Mouse (Mus musculus) CH12.LX (cell line): ENCODE results near the gene Ryk. TPM values are rescaled to one million over a fixed set of nuclear protein-coding genes. Genes with fewer than 3 reads are reported as not detected.
A peak's percentile ranks its signal among the peaks of the same experiment; 100 is the strongest.

Source experiments
- DNase-seq: peaks from one replicate; pipeline ENCODE4 v3.0.0-alpha.2; 2013; ENCODE audit errors: extremely low read depth
- H3K27ac ChIP-seq: 2 replicates; pipeline ENCODE4 v1.5.1; 2012; ENCODE audit warnings: low read depth, mild to moderate bottlenecking, control low read depth, moderate library complexity; ENCODE audit not compliant: insufficient read depth
- H3K27me3 ChIP-seq: replicated peaks from 2 replicates; pipeline ENCODE3; 2012; ENCODE audit warnings: inconsistent platforms
- H3K36me3 ChIP-seq, 2 experiments: replicated peaks in 1 of 2; 2 replicates each; pipeline versions ENCODE3 to v1.6.1; 2012; ENCODE audit warnings: inconsistent platforms in 1 of 2, low read length in 1 of 2, mild to moderate bottlenecking in 1 of 2, mixed read lengths in 1 of 2, moderate library complexity in 1 of 2; ENCODE audit not compliant: control insufficient read depth in 1 of 2, insufficient read depth in 1 of 2
- H3K4me1 ChIP-seq, 2 experiments: 2 replicates each; pipeline ENCODE4 v1.6.1; 2012; ENCODE audit warnings: inconsistent platforms in 1 of 2, moderate library complexity in 1 of 2; ENCODE audit not compliant: insufficient read depth in 2 of 2, control insufficient read depth in 1 of 2
- H3K4me2 ChIP-seq: 2 replicates; pipeline ENCODE4 v1.6.1; 2012; ENCODE audit warnings: low read depth, mild to moderate bottlenecking, control low read depth; ENCODE audit not compliant: poor library complexity, insufficient read depth, severe bottlenecking
- H3K4me3 ChIP-seq, 3 experiments: fragments of 150-350 bp in 1 of 3; sonication (generic) in 1 of 3; replicated peaks in 1 of 3; 2 replicates each; pipeline versions ENCODE3 to v1.5.1; 2011 to 2012; ENCODE audit warnings: low read depth in 2 of 3, low read length in 2 of 3, mild to moderate bottlenecking in 2 of 3, moderate library complexity in 2 of 3, control low read depth in 1 of 3, improper control_type of control experiment in 1 of 3, inconsistent platforms in 1 of 3, mixed read lengths in 1 of 3; ENCODE audit not compliant: poor library complexity in 1 of 3
- H3K79me2 ChIP-seq: replicated peaks from 2 replicates; pipeline ENCODE4 v1.6.1; 2012; ENCODE audit warnings: mild to moderate bottlenecking, moderate library complexity; ENCODE audit not compliant: control insufficient read depth, poor library complexity, insufficient read depth, severe bottlenecking; ENCODE audit errors: extremely low read depth
- H3K9ac ChIP-seq: 2 replicates; pipeline ENCODE4 v1.6.1; 2012; ENCODE audit warnings: low read depth, mild to moderate bottlenecking, control low read depth, moderate library complexity; ENCODE audit not compliant: insufficient read depth
- H3K9me3 ChIP-seq: replicated peaks from 2 replicates; pipeline ENCODE3; 2012; ENCODE audit warnings: low read length, inconsistent platforms, mixed read lengths
- BHLHE40 ChIP-seq: IDR thresholded peaks from 2 replicates; pipeline ENCODE4 v1.6.1; 2011; ENCODE audit warnings: mild to moderate bottlenecking, low read depth, low read length, improper control_type of control experiment
- CHD1 ChIP-seq: IDR thresholded peaks from 2 replicates; pipeline ENCODE4 v1.6.1; 2012; ENCODE audit warnings: low read depth, low read length, improper control_type of control experiment, inconsistent platforms
- CHD2 ChIP-seq: IDR thresholded peaks from 2 replicates; pipeline ENCODE4 v1.6.1; 2011; ENCODE audit warnings: low read length, improper control_type of control experiment
- CTCF ChIP-seq, 2 experiments: IDR thresholded peaks in 1 of 2; conservative IDR thresholded peaks in 1 of 2; 2 replicates each; pipeline ENCODE4 v1.5.1; 2011 to 2012; ENCODE audit warnings: low read depth in 2 of 2, low read length in 2 of 2, improper control_type of control experiment in 1 of 2, inconsistent platforms in 1 of 2, mild to moderate bottlenecking in 1 of 2, moderate library complexity in 1 of 2
- E2F4 ChIP-seq: IDR thresholded peaks from 2 replicates; pipeline ENCODE4 v1.6.1; 2011; ENCODE audit warnings: low read depth, low read length, improper control_type of control experiment; ENCODE audit not compliant: insufficient replicate concordance
- EP300 ChIP-seq: IDR thresholded peaks from 2 replicates; pipeline ENCODE4 v1.6.1; 2011; ENCODE audit warnings: low read length, improper control_type of control experiment
- ETS1 ChIP-seq: conservative IDR thresholded peaks from 2 replicates; pipeline ENCODE4 v1.6.1; 2012; ENCODE audit warnings: low read depth, mild to moderate bottlenecking, inconsistent platforms, low read length, improper control_type of control experiment, moderate library complexity
- HCFC1 ChIP-seq: IDR thresholded peaks from 2 replicates; pipeline ENCODE4 v1.6.1; 2012; ENCODE audit warnings: low read depth, mild to moderate bottlenecking, inconsistent platforms, low read length, improper control_type of control experiment
- IRF4 ChIP-seq: IDR thresholded peaks from 2 replicates; pipeline ENCODE4 v1.6.1; 2014; ENCODE audit warnings: low read depth, mild to moderate bottlenecking, inconsistent platforms, low read length, improper control_type of control experiment
- JUN ChIP-seq: IDR thresholded peaks from 2 replicates; pipeline ENCODE4 v1.6.1; 2011; ENCODE audit warnings: low read depth, mild to moderate bottlenecking, low read length, improper control_type of control experiment, moderate library complexity; ENCODE audit not compliant: insufficient read depth
- JUND ChIP-seq: conservative IDR thresholded peaks from 2 replicates; pipeline ENCODE4 v1.6.1; 2011; ENCODE audit warnings: low read depth, low read length, improper control_type of control experiment
- MAFK ChIP-seq: IDR thresholded peaks from 2 replicates; pipeline ENCODE4 v1.6.1; 2011; ENCODE audit warnings: low read length, improper control_type of control experiment; ENCODE audit not compliant: insufficient replicate concordance
- MAZ ChIP-seq: IDR thresholded peaks from 2 replicates; pipeline ENCODE4 v1.6.1; 2012; ENCODE audit warnings: low read depth, mild to moderate bottlenecking, inconsistent platforms, low read length, improper control_type of control experiment, moderate library complexity
- MEF2A ChIP-seq: IDR thresholded peaks from 2 replicates; pipeline ENCODE4 v1.6.1; 2014; ENCODE audit warnings: low read depth, mild to moderate bottlenecking, inconsistent platforms, low read length, improper control_type of control experiment, borderline replicate concordance
- MYC ChIP-seq: IDR thresholded peaks from 2 replicates; pipeline ENCODE4 v1.6.1; 2011; ENCODE audit warnings: low read depth, mild to moderate bottlenecking, improper control_type of control experiment, low read length
- POLR2A ChIP-seq: IDR thresholded peaks from 2 replicates; pipeline ENCODE4 v1.6.1; 2011; ENCODE audit warnings: low read depth, mild to moderate bottlenecking, improper control_type of control experiment, low read length
- RAD21 ChIP-seq: IDR thresholded peaks from 2 replicates; pipeline ENCODE4 v1.6.1; 2011; ENCODE audit warnings: low read depth, mild to moderate bottlenecking, low read length, improper control_type of control experiment, moderate library complexity
- RCOR1 ChIP-seq: conservative IDR thresholded peaks from 2 replicates; pipeline ENCODE4 v1.6.1; 2012; ENCODE audit warnings: low read depth, mild to moderate bottlenecking, inconsistent platforms, low read length, improper control_type of control experiment
- SMC3 ChIP-seq: IDR thresholded peaks from 2 replicates; pipeline ENCODE4 v1.6.1; 2011; ENCODE audit warnings: low read depth, low read length, improper control_type of control experiment
- TBP ChIP-seq: conservative IDR thresholded peaks from 2 replicates; pipeline ENCODE4 v1.6.1; 2011; ENCODE audit warnings: low read depth, low read length, improper control_type of control experiment
- TCF12 ChIP-seq: IDR thresholded peaks from 2 replicates; pipeline ENCODE4 v1.6.1; 2014; ENCODE audit warnings: low read depth, mild to moderate bottlenecking, inconsistent platforms, low read length, improper control_type of control experiment
- USF1 ChIP-seq: IDR thresholded peaks from 2 replicates; pipeline ENCODE4 v1.6.1; 2014; ENCODE audit warnings: low read depth, mild to moderate bottlenecking, inconsistent platforms, low read length, improper control_type of control experiment
- USF2 ChIP-seq: conservative IDR thresholded peaks from 2 replicates; pipeline ENCODE4 v1.6.1; 2011; ENCODE audit warnings: low read depth, low read length, improper control_type of control experiment
- ZKSCAN1 ChIP-seq: IDR thresholded peaks from 2 replicates; pipeline ENCODE4 v1.6.1; 2012; ENCODE audit warnings: low read depth, inconsistent platforms, low read length, improper control_type of control experiment, borderline replicate concordance
- ZNF384 ChIP-seq: IDR thresholded peaks from 2 replicates; pipeline ENCODE4 v1.6.1; 2012; ENCODE audit warnings: low read depth, low read length, improper control_type of control experiment, inconsistent platforms
- dilution Hi-C: fragments of 300-500 bp; cut with MboI; formaldehyde crosslinking; loops from 2 replicates; pipeline ENCODE4 v1.14.3; 2020; ENCODE audit warnings: low sequenced_read_pairs; ENCODE audit not compliant: extremely low pct_unique_long_range_greater_than_20kb, extremely low pct_ligation_motif_present
- in situ Hi-C: fragments of 300-500 bp; cut with MboI; formaldehyde crosslinking; loops from 3 replicates; pipeline ENCODE4 v1.14.3; 2019; ENCODE audit warnings: low sequenced_read_pairs, low pct_ligation_motif_present, low pct_unique_long_range_greater_than_20kb, mixed read lengths
- polyA plus RNA-seq: library from polyadenylated mRNA; unstranded; fragments of >175 nt; gene quantifications from 2 replicates; pipeline ENCODE4 v1.2.1, GENCODE M21; 2012; ENCODE audit warnings: low read depth; ENCODE audit not compliant: insufficient read length
- total RNA-seq, 2 experiments: library from RNA; depleted of rRNA; stranded (reverse); fragments of 300-350 nt in 1 of 2; fragments of >200 nt in 1 of 2; gene quantifications; 2 replicates each; pipeline ENCODE4 v1.2.3; 2012 to 2014

The Ryk gene
- total and polyA plus RNA-seq, 3 experiments, result 12.8 to 27.2 (median 21.4) TPM

- Histone ChIP-seq H3K27ac (no peak overlapping the region), H3K27me3 (no peaks in the 10 kb centered on the region), H3K9me3 (no peaks in the 10 kb centered on the region), H3K4me1 (peaks cover 4 to 10% of the 10 kb centered on the region in 2 experiments), H3K4me3 (no peak overlapping the region), H3K4me2 (no peak overlapping the region), H3K79me2 (no peaks in the 10 kb centered on the region), H3K9ac (no peak overlapping the region), H3K36me3 (peaks cover 0 to 41% of the 10 kb centered on the region in 2 experiments)
- no peak for DNase-seq
- TF ChIP-seq BHLHE40 (no peak), TBP (no peak), USF2 (no peak), USF1 (no peak), CHD2 (no peak), ETS1 (no peak), MAZ (no peak), ZKSCAN1 (no peak)
- dilution Hi-C loops (no loop called here), in situ Hi-C loops (loop anchor here (10.0 kb wide), 2 partner anchors 161 to 241 kb away; partner anchors contain the start of gene Amotl2)
These were observed 41.5 kb downstream of the Ryk start for GRCm38 (mm10) chr9:102876054-102876690.

- peaks cover 4 to 10% of the 10 kb centered on the region in 2 experiments for H3K4me1 ChIP-seq
- H3K27ac ChIP-seq, result no peak overlapping the region
- H3K4me2 ChIP-seq, result no peak overlapping the region
- no peak overlapping the region for H3K9ac ChIP-seq
- no peaks in the 10 kb centered on the region for H3K9me3 ChIP-seq
- TF ChIP-seq POLR2A, result no peak
- H3K4me3 ChIP-seq, result no peak overlapping the region
- in situ Hi-C loops, result loop anchor here (10.0 kb wide), 2 partner anchors 163 to 243 kb away; partner anchors contain the start of gene Amotl2
- no peaks in the 10 kb centered on the region for H3K79me2 ChIP-seq
- H3K27me3 ChIP-seq, result no peaks in the 10 kb centered on the region
- H3K36me3 ChIP-seq, result peaks cover 0 to 34% of the 10 kb centered on the region in 2 experiments
- no peak for DNase-seq
- dilution Hi-C loops, result no loop called here
These were observed 43.2 kb downstream of the Ryk start for GRCm38 (mm10) chr9:102877916-102878315.

DNA sequence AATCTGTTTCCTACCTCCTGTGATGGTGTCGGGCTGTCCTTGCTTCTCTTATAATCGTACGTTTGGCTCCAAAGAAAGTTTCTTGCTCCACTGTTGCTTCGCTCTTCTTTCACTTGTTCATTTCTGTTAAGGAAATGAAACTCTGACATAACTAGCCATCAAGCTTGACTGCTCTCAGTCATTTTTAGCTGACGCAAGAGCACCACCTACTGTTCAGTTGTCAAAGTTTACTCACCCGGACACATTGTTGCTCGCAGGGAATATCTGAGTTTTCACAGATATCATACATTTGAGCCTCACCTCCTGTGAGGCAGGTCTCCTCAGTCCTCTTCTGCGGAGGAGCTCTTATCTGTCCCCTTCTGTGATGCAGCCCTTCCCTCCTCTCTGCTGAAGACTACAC is 44.8 kb downstream of the Ryk start:
- dilution Hi-C loops (no loop called here), in situ Hi-C loops (loop anchor here (10.0 kb wide), 2 partner anchors 165 to 245 kb away; partner anchors contain the start of gene Amotl2)
- Histone ChIP-seq H3K4me2 (no peak overlapping the region), H3K9me3 (no peaks in the 10 kb centered on the region), H3K27ac (no peak overlapping the region), H3K79me2 (no peaks in the 10 kb centered on the region), H3K27me3 (no peaks in the 10 kb centered on the region), H3K36me3 (peaks cover 0 to 31% of the 10 kb centered on the region in 2 experiments), H3K4me1 (peaks cover 4 to 18% of the 10 kb centered on the region in 2 experiments)
- peak; percentile 90 for DNase-seq
- no peak for TF ChIP-seq E2F4
- TF ChIP-seq RCOR1, result peak; percentile 87
- TF ChIP-seq CTCF (conservative IDR thresholded peaks at IDR 0.05 in 1 of 2, IDR thresholded peaks at IDR 0.05 in 1 of 2; ENCODE audit: low read depth in 2 of 2, low read length in 2 of 2), result peak; percentile 65 to 94
- TF ChIP-seq IRF4, result peak; percentile 99
- peak; percentile 97 for TF ChIP-seq RAD21
- TF ChIP-seq EP300, result peak; percentile 99
- peak; percentile 84 for TF ChIP-seq SMC3
- TF ChIP-seq ZNF384, result 0 out of 2 replicates have a peak, but pooled peaks have one; percentile 12
- peak; percentile 68 for TF ChIP-seq ETS1
- TF ChIP-seq MYC, result peak; percentile 80
- no peak for TF ChIP-seq HCFC1
- peak; percentile 42; the same call in 1 of the 2 replicates for TF ChIP-seq BHLHE40
- peak; percentile 92 for TF ChIP-seq JUN
- no peak for TF ChIP-seq MEF2A
- peak; percentile 96 for TF ChIP-seq JUND
- no peak for TF ChIP-seq CHD1
- peak; percentile 41; the same call in 1 of the 2 replicates for TF ChIP-seq MAFK
- peak; percentile 62 for TF ChIP-seq TCF12
- TF ChIP-seq, all 38 proteins: peak for 14
- Histone ChIP-seq H3K4me3 (no peak overlapping the region), H3K9ac (no peak overlapping the region)
